Mouse (Mus musculus) lung, postnatal 36 days (tissue): ENCODE measurements around the gene Itln1.
"Not testable (repeated sequence)": the region's sequence is repeated elsewhere in the genome, so short reads cannot be mapped to it uniquely, and the experiment has no call there.

ENCODE experiments used
- DNase-seq: peaks from one replicate; pipeline ENCODE4 v3.0.0; 2022; ENCODE audit warnings: mixed read lengths

Itln1 gene

DNA sequence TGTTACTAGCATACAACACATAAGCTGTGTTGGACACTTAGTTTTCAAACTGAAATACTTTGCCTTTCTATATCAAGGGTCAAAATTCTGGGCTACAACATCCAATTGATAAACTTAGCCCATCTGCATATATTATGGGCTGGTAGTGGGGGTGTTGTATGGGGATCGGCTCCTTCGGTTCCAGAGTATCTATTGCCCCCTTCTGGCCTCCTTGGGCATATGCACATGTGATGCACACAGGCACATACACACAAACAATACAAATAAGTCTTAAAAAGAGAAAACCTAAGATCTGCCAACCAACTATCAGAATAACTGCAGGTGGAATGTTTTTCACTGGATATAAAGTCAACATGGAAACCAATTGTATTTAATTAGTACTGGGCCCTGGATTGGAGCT, 21.9 kb downstream of the Itln1 start:
- DNase-seq, result no peak

DNA sequence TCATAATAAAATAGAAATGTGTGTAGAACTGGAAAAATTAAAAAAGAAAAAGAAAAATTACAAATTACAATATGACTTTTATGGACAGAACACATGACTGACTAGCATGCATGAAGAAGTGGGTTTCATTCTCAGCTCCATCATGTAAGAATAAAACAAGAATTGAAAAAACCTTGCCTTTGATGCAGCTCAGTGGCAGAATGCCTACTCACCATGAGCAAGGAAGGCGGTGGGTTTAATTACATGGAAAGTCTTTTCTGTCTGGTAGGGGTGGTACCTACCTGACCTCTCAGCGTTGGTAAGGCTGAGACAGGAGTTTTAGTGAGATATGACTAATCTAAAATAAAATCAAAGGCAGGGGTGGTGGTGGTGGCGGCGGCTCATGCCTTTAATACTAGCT, 30.5 kb downstream of the Itln1 start:
- DNase-seq, result no peak

GRCm38 (mm10) chr1:171503592-171504291, 31.4 kb downstream of the Itln1 start:
- peak; percentile 83 for DNase-seq

- peak; percentile 97 for DNase-seq
These were observed 31.9 kb downstream of the Itln1 start, which contains the start of gene Alyref2 for GRCm38 (mm10) chr1:171503250-171503591. TSS of gene Alyref2 (plus strand) at chr1:171503478.

- peak; percentile 78 for DNase-seq
These were observed 32.5 kb downstream of the Itln1 start for GRCm38 (mm10) chr1:171502388-171503249.

GRCm38 (mm10) chr1:171501636-171502080, 33.4 kb downstream of the Itln1 start:
- peak; percentile 63 for DNase-seq

DNA sequence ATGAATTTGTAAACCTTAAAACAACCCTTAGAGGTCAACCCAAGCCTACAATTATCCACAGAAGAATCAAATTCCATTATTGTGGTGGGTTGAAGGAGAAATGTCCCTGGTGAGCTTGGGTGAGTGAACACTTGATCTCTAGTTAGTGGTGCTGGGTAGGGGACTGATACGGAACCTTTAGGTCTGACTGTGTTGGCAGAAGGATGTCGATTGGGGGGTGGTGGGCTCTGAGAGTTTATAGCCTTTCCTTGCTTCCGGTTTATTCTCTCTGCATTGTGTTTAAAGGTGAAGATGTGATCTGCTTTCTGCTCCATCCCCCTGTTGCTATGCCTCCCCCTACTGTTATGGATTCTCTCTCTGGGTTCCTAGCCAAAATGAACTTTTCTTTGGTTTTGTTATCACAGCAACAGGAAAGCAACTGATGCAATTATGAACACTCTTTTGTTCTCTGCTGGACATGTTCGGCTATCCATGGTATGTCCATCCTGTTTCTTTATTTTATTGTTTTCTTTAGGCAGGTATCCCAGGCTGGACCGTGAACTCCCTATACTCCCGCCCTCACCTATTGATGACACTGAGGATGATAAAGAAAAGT, 34.0 kb downstream of the Itln1 start:
- DNase-seq, result no peak

- no peak for DNase-seq
These were observed 35.2 kb downstream of the Itln1 start for GRCm38 (mm10) chr1:171499856-171500255.

DNA sequence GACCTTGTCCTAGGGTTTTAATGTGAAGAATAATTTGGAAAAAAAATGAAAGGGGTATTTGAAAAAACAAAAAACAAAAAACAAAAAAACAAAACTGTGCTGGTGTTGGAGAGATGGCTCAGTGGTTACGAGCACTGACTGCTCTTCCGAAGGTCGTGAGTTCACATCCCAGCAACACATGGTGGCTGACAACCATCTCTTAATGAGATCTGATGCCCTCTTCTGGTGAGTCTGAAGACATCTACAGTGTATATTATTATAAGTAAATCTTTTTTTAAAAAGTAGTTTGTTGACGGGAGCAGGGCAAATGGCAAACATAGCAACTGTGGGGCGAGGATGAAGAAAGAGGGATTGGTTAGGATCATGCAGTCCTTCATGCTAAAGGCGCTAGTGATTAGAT, 39.7 kb downstream of the Itln1 start:
- DNase-seq, result no peak

DNA sequence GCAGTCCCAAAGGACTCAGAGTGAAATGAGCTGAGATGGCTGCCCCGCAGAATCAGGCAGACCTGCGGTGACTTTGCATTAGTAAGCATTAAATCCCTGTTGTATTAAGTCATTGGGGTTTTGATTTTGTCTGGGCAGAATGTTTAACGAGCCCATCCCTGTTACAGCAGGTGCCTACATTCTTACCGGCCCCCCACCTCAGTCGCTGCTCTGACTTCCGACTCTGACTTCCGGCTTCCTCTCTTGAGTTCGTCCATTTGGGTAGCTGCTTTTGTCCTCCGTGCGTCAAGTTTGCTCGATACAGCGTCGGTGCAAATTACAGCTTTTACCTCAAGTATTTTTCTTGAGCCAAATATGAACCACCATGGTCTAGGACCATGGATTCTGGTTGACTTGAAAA, 40.9 kb downstream of the Itln1 start:
- no peak for DNase-seq

GRCm38 (mm10) chr1:171478968-171479367, 56.1 kb downstream of the Itln1 start:
- DNase-seq, result peak; percentile 92

DNA sequence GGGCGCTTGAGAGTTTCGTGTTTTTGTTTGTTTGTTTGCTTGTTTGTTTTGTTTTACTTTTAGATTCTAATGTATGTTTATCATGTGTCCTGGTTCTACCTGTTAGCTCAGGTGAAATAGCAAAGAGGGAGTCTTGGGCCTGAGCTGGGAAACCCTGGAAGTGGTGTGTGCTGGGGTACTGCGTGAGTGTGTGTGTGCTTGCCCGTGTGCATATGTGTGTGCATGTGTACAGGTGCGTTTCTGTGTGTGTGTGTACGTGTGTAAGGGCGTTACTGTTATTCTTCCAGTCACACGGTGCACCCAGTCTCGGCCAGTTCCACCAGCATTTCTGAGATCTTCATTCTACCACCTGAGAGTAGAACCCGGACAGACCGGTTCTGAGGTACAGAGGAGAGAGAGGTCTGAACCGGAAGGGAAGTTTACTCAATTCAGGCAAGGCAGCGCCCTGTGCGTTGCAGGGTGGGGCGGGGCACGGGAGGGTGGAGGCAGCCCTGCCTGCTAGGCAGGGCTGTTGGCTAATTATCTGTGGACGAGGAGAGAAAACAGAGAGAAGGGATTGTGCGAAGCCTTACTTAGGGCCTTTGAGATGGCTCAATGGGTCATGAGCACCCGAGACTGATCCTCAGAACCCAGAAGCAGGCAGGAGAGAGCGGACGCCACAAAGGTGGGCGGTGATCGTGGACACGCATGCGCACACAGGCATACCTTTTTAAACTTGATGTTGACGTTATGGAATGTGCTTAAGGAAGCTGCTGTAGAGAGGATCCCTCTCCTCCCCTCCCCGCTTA, 57.1 kb downstream of the Itln1 start:
- DNase-seq, result peak; percentile 78

GRCm38 (mm10) chr1:171477123-171477522, 58.0 kb downstream of the Itln1 start:
- no peak for DNase-seq

DNA sequence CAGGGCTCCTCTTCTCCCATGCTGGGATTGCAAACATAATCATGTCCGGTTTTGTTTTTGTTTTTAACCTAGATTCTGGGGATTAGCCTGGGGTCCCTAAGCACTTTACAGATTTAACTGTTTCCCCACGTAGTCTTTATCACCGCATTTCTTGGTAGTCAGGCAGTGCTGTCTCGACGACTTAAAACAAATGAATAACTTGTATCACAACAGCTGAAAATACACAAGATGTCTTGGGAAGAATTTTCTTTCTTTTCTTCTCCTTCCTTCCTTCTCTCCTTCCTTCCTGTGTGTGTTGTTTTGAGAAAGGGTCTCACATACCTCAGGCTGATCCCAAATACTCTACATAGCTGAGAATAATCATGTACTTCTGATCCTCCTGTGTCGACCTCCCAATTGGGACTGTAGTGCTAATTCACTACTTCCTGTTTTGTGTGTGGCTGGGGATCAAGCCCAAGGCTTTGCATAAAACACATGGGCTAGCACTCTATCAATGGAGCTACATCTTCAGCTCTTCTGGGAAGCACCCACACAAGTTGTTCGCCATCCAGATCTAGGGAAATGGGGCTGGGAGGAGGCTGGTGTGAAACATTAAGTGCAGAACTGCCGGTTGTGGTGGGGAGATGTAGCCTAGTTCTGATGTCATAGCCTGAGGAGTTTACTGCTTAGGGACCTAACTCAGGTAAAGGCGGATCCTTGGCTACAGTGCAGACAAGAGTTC, 61.0 kb downstream of the Itln1 start:
- DNase-seq, result no peak

DNA sequence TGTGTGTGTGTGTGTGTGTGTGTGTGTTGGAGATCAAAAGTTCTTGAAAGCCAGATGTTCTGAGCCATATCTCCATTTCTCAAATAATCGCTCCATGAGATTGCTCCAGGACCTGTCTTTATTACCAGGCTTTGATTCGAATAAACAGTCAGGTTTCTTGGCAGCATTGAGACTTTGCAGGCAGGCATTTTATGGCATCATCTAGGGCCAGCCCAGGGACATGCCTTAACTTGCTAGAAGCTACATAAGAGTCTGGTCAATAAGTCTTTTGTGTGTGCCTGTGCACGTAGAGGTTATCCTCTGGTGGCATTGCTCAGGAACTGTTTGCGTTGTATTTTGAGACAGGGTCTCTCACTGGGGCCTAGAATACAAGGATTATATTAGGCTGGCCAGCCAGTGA, 61.6 kb downstream of the Itln1 start:
- no peak for DNase-seq

- DNase-seq, result not testable (repeated sequence)
These were observed 63.2 kb downstream of the Itln1 start for GRCm38 (mm10) chr1:171471941-171472340.

GRCm38 (mm10) chr1:171471452-171471851, 63.6 kb downstream of the Itln1 start:
- DNase-seq, result no peak

DNA sequence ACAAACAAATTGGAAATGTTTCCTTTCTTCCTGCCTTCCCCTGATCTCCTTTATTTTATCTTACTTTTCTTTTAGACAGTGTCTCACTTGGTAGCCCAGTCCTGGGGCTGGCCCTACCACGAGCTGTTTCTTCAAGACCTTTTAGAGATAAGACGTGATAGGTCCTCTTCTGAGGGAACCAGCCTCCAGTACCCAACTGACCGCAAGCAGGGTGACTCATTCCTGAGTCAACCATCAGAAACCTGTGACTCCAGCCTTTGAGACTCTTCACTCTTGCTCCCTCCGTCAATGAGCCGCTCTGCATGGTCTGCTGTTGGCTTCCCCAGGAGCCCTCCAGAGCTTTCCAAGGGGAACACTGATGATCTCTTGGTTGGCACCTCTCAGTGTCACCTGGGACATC, 64.2 kb downstream of the Itln1 start:
- DNase-seq, result peak; percentile 73

DNA sequence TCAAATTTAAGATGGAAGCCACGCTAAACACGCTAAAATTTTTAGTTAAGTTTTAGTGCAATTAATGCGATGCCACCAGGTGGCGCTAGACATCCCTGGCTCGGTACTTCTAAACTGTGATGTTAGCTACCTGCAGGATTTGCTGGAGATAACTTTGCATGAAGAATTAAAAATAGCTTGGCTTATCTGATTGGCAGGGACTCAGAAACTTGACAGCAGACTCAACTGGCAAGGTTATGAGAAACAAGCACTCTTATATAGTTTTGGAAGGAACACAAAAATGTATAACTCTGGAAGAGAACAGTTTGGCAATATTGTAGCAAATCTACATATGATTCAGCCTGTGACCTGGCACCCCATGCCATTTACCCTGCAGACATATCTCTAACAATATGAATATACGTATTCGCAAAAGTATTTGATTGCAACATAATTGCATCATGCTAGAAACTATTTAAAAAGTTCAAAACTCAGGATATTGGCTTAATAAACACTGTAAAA, 64.7 kb downstream of the Itln1 start:
- DNase-seq, result peak; percentile 86

- DNase-seq, result no peak
These were observed 65.4 kb downstream of the Itln1 start for GRCm38 (mm10) chr1:171469678-171470077.
